Comparison of ENCODE assay signal across 10 mouse cellular contexts in the genomic region with DNA sequence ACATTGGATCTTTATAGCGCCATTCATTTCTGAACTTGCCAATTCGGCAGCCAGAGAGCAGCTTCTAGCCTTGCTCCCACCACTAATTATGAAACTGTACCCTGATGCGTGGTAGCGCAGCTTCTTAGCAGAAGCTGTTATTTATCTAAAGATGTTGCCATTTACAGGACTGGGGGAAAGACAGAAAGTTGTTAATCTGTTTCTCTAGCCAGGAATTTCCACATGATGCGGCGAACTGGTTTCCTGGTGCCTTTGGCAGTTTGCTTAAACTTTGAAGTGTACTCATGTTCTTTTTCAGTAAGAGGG.
DNase-seq lines count a peak whose midpoint lies in the region; ATAC-seq lines count a peak whose summit lies in the region.
"Had no signal": no experiment of that assay in that cellular context is flagged by ENCODE, and none has a peak within 500 bp of the region (broad histone marks: within the 10 kb centered on the region; RNA-seq: fewer than 3 reads in every experiment).

No protein-coding gene starts in this region.

- H3K36me3 ChIP-seq in kidney, embryonic 15.5 days = no peaks in the 10 kb centered on the region
- no peaks in the 10 kb centered on the region for H3K36me3 ChIP-seq in embryonic facial prominence, embryonic 10.5 days (replicated peaks)
- no peaks in the 10 kb centered on the region for H3K36me3 ChIP-seq in forebrain, embryonic 16.5 days (ENCODE audit: control insufficient read depth, insufficient read depth)
- H3K36me3 ChIP-seq in midbrain, embryonic 13.5 days = no peaks in the 10 kb centered on the region

- H3K27ac ChIP-seq in kidney, embryonic 15.5 days = no peak overlapping the region
- no peak overlapping the region for H3K27ac ChIP-seq in embryonic facial prominence, embryonic 10.5 days (replicated peaks)
- H3K27ac ChIP-seq in forebrain, embryonic 16.5 days (ENCODE audit: low read length) = no peak overlapping the region
- H3K27ac ChIP-seq in midbrain, embryonic 13.5 days = no peak overlapping the region

- H3K4me3 ChIP-seq in kidney, embryonic 15.5 days (replicated peaks) = peak overlapping the region; percentile 24
- H3K4me3 ChIP-seq in embryonic facial prominence, embryonic 10.5 days = peak overlapping the region; percentile 38
- H3K4me3 ChIP-seq in forebrain, embryonic 16.5 days (replicated peaks; ENCODE audit: low read length) = peak overlapping the region; percentile 17
- H3K4me3 ChIP-seq in midbrain, embryonic 13.5 days (replicated peaks) = no peak overlapping the region

- DNase-seq in kidney, postnatal 36 days = no peak
- DNase-seq in embryonic facial prominence, embryonic 10.5 days (ENCODE audit: low spot score) = no peak
- no peak for DNase-seq in adrenal gland, postnatal 25 days
- no peak for DNase-seq in yolk sac, embryonic 10.5 days (ENCODE audit: low spot score)
- DNase-seq in B cell, adult 2 months = no peak
- DNase-seq: cerebellum, adult 11 months; left cerebral cortex, postnatal 4 days had no signal

- 15% methylated on average over 6 of the region's 6 CpGs for WGBS in kidney, embryonic 15.5 days
- WGBS in embryonic facial prominence, embryonic 10.5 days = 26% methylated on average over 6 of the region's 6 CpGs
- WGBS in forebrain, embryonic 16.5 days = 13% methylated on average over 6 of the region's 6 CpGs
- WGBS in midbrain, embryonic 13.5 days = 24% methylated on average over 6 of the region's 6 CpGs

- H3K9ac ChIP-seq in kidney, embryonic 15.5 days = no peak overlapping the region
- H3K9ac ChIP-seq in forebrain, embryonic 16.5 days (replicated peaks; ENCODE audit: low read depth, low read length) = no peak overlapping the region
- H3K9ac ChIP-seq in midbrain, embryonic 13.5 days (replicated peaks) = no peak overlapping the region

- 0 out of 2 replicates have a peak, but pooled peaks cover 3% of the 10 kb centered on the region for H3K27me3 ChIP-seq in kidney, embryonic 15.5 days
- H3K27me3 ChIP-seq in embryonic facial prominence, embryonic 10.5 days (replicated peaks; ENCODE audit: low read depth, poor library complexity, severe bottlenecking) = peaks cover 22% of the 10 kb centered on the region
- H3K27me3 ChIP-seq in forebrain, embryonic 16.5 days (replicated peaks; ENCODE audit: control insufficient read depth, insufficient read depth, low read length) = no peaks in the 10 kb centered on the region
- H3K27me3 ChIP-seq in midbrain, embryonic 13.5 days = peaks cover 11% of the 10 kb centered on the region; the same call in 1 of the 2 replicates

- peaks cover 13% of the 10 kb centered on the region for H3K4me1 ChIP-seq in kidney, embryonic 15.5 days
- peaks cover 6% of the 10 kb centered on the region for H3K4me1 ChIP-seq in embryonic facial prominence, embryonic 10.5 days
- H3K4me1 ChIP-seq in forebrain, embryonic 16.5 days (replicated peaks; ENCODE audit: control insufficient read depth, insufficient read depth, low read length) = peaks cover 7% of the 10 kb centered on the region; the same call in 1 of the 2 replicates
- H3K4me1 ChIP-seq in midbrain, embryonic 13.5 days (replicated peaks) = peaks cover 12% of the 10 kb centered on the region; the same call in 1 of the 2 replicates

- no peak for ATAC-seq in kidney, embryonic 15.5 days (replicated peaks; ENCODE audit: low FRiP score)
- ATAC-seq in forebrain, embryonic 16.5 days = no peak
- no peak for ATAC-seq in midbrain, embryonic 13.5 days

- peak overlapping the region; percentile 58 for H3K4me2 ChIP-seq in kidney, embryonic 15.5 days
- peak overlapping the region; percentile 48 for H3K4me2 ChIP-seq in forebrain, embryonic 16.5 days (ENCODE audit: low read length)
- H3K4me2 ChIP-seq in midbrain, embryonic 13.5 days (replicated peaks) = peak overlapping the region; percentile 28

- no peaks in the 10 kb centered on the region for H3K9me3 ChIP-seq in kidney, embryonic 15.5 days (replicated peaks)
- no peaks in the 10 kb centered on the region for H3K9me3 ChIP-seq in embryonic facial prominence, embryonic 10.5 days
- H3K9me3 ChIP-seq in forebrain, embryonic 16.5 days (ENCODE audit: control insufficient read depth, low read length) = no peaks in the 10 kb centered on the region
- no peaks in the 10 kb centered on the region for H3K9me3 ChIP-seq in midbrain, embryonic 13.5 days
